Mouse (Mus musculus): Measurements from ENCODE around the gene Pla2g10. TPM values are rescaled to one million over a fixed set of nuclear protein-coding genes. Genes with fewer than 3 reads are reported as not detected.
"Not testable (repeated sequence)": the region's sequence is repeated elsewhere in the genome, so short reads cannot be mapped to it uniquely, and the experiment has no call there.

Gene Pla2g10
- total RNA-seq (2017), result not detected in 2 replicates

GRCm38 (mm10) chr16:13730285-13731255 lies at the start of gene Pla2g10:
Gene Pla2g10 (minus strand): TSS chr16:13730983.
- no peak for ATAC-seq (ENCODE audit: extremely low read depth, insufficient number of reproducible peaks, low FRiP score, poor library complexity, severe bottlenecking)

GRCm38 (mm10) chr16:13774651-13775050 lies 43.9 kb upstream of the Pla2g10 start:
- not testable (repeated sequence) for ATAC-seq (ENCODE audit: extremely low read depth, insufficient number of reproducible peaks, low FRiP score, poor library complexity, severe bottlenecking)

- ATAC-seq (ENCODE audit: extremely low read depth, insufficient number of reproducible peaks, low FRiP score, poor library complexity, severe bottlenecking), result not testable (repeated sequence)
Observed at GRCm38 (mm10) chr16:13774011-13774410, 43.2 kb upstream of the Pla2g10 start.

GRCm38 (mm10) chr16:13772051-13772450 lies 41.3 kb upstream of the Pla2g10 start:
- not testable (repeated sequence) for ATAC-seq (ENCODE audit: extremely low read depth, insufficient number of reproducible peaks, low FRiP score, poor library complexity, severe bottlenecking)

- not testable (repeated sequence) for ATAC-seq (ENCODE audit: extremely low read depth, insufficient number of reproducible peaks, low FRiP score, poor library complexity, severe bottlenecking)
Observed at GRCm38 (mm10) chr16:13771603-13772002, 40.8 kb upstream of the Pla2g10 start.

GRCm38 (mm10) chr16:13766367-13766766 lies 35.6 kb upstream of the Pla2g10 start:
- ATAC-seq (ENCODE audit: extremely low read depth, insufficient number of reproducible peaks, low FRiP score, poor library complexity, severe bottlenecking), result no peak

- ATAC-seq (ENCODE audit: extremely low read depth, insufficient number of reproducible peaks, low FRiP score, poor library complexity, severe bottlenecking), result no peak
Observed at GRCm38 (mm10) chr16:13764519-13764918, 33.7 kb upstream of the Pla2g10 start.

GRCm38 (mm10) chr16:13762807-13763206 lies 32.0 kb upstream of the Pla2g10 start:
- not testable (repeated sequence) for ATAC-seq (ENCODE audit: extremely low read depth, insufficient number of reproducible peaks, low FRiP score, poor library complexity, severe bottlenecking)

- ATAC-seq (ENCODE audit: extremely low read depth, insufficient number of reproducible peaks, low FRiP score, poor library complexity, severe bottlenecking), result no peak
Observed at GRCm38 (mm10) chr16:13757823-13758222, 27.0 kb upstream of the Pla2g10 start.

GRCm38 (mm10) chr16:13754400-13755190 lies 23.8 kb upstream of the Pla2g10 start:
- peak; percentile 94 for ATAC-seq (ENCODE audit: extremely low read depth, insufficient number of reproducible peaks, low FRiP score, poor library complexity, severe bottlenecking)

GRCm38 (mm10) chr16:13753986-13754385 lies 23.2 kb upstream of the Pla2g10 start:
- ATAC-seq (ENCODE audit: extremely low read depth, insufficient number of reproducible peaks, low FRiP score, poor library complexity, severe bottlenecking), result no peak

- ATAC-seq (ENCODE audit: extremely low read depth, insufficient number of reproducible peaks, low FRiP score, poor library complexity, severe bottlenecking), result no peak
Observed at GRCm38 (mm10) chr16:13750626-13751025, 19.8 kb upstream of the Pla2g10 start.

GRCm38 (mm10) chr16:13749981-13750380 lies 19.2 kb upstream of the Pla2g10 start:
- no peak for ATAC-seq (ENCODE audit: extremely low read depth, insufficient number of reproducible peaks, low FRiP score, poor library complexity, severe bottlenecking)

GRCm38 (mm10) chr16:13749306-13749705 lies 18.5 kb upstream of the Pla2g10 start:
- ATAC-seq (ENCODE audit: extremely low read depth, insufficient number of reproducible peaks, low FRiP score, poor library complexity, severe bottlenecking), result no peak

- ATAC-seq (ENCODE audit: extremely low read depth, insufficient number of reproducible peaks, low FRiP score, poor library complexity, severe bottlenecking), result not testable (repeated sequence)
Observed at GRCm38 (mm10) chr16:13748813-13749212, 18.0 kb upstream of the Pla2g10 start.

- ATAC-seq (ENCODE audit: extremely low read depth, insufficient number of reproducible peaks, low FRiP score, poor library complexity, severe bottlenecking), result no peak
Observed at GRCm38 (mm10) chr16:13748124-13748523, 17.3 kb upstream of the Pla2g10 start.

- no peak for ATAC-seq (ENCODE audit: extremely low read depth, insufficient number of reproducible peaks, low FRiP score, poor library complexity, severe bottlenecking)
Observed at GRCm38 (mm10) chr16:13747708-13748107, 16.9 kb upstream of the Pla2g10 start.

- ATAC-seq (ENCODE audit: extremely low read depth, insufficient number of reproducible peaks, low FRiP score, poor library complexity, severe bottlenecking), result no peak
Observed at GRCm38 (mm10) chr16:13740844-13741243, 10.1 kb upstream of the Pla2g10 start.

GRCm38 (mm10) chr16:13739044-13739443 lies 8.3 kb upstream of the Pla2g10 start:
- not testable (repeated sequence) for ATAC-seq (ENCODE audit: extremely low read depth, insufficient number of reproducible peaks, low FRiP score, poor library complexity, severe bottlenecking)

- ATAC-seq (ENCODE audit: extremely low read depth, insufficient number of reproducible peaks, low FRiP score, poor library complexity, severe bottlenecking), result no peak
Observed at GRCm38 (mm10) chr16:13735977-13736376, 5.2 kb upstream of the Pla2g10 start.

All from neutrophil, adult 5-6 weeks (primary cell).